Mouse (Mus musculus): ENCODE data around the gene Tshz2. TPM values are rescaled to one million over a fixed set of nuclear protein-coding genes. Genes with fewer than 3 reads are reported as not detected.

Gene Tshz2
- polyA plus RNA-seq, 1 experiment from 2014 or later, result 50.6 TPM

DNA sequence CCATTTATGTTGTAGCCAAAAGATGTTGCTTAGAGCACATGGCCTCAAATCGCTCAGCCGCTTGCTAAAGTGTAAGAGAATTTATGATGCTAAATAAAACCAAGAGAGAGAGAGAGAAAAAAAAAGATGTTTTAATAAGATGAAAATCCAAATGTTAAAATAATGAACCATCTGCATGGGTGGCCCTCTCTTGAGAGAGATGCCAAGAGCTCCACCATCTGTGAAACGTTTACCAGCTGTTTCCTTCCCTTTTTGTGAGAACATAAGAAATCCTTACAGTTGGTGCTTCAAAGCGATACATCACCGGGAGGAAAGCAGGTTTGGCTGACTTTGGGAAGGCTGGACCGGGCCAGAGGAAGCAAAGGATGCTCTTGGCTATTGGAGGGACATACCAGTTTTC lies 32.6 kb upstream of the Tshz2 start:
- Histone ChIP-seq H3K4me1 (replicated peaks) (peaks cover 22% of the 10 kb centered on the region; the same call in 1 of the 2 replicates), H3K9ac (no peak overlapping the region), H3K27me3 (no peaks in the 10 kb centered on the region), H3K36me3 (no peaks in the 10 kb centered on the region), H3K27ac (replicated peaks) (no peak overlapping the region), H3K4me3 (no peak overlapping the region), H3K4me2 (no peak overlapping the region), H3K9me3 (no peaks in the 10 kb centered on the region)
- ATAC-seq (ENCODE audit: low read depth), result no peak
- 59% methylated on average over 6 of the region's 6 CpGs for WGBS

DNA sequence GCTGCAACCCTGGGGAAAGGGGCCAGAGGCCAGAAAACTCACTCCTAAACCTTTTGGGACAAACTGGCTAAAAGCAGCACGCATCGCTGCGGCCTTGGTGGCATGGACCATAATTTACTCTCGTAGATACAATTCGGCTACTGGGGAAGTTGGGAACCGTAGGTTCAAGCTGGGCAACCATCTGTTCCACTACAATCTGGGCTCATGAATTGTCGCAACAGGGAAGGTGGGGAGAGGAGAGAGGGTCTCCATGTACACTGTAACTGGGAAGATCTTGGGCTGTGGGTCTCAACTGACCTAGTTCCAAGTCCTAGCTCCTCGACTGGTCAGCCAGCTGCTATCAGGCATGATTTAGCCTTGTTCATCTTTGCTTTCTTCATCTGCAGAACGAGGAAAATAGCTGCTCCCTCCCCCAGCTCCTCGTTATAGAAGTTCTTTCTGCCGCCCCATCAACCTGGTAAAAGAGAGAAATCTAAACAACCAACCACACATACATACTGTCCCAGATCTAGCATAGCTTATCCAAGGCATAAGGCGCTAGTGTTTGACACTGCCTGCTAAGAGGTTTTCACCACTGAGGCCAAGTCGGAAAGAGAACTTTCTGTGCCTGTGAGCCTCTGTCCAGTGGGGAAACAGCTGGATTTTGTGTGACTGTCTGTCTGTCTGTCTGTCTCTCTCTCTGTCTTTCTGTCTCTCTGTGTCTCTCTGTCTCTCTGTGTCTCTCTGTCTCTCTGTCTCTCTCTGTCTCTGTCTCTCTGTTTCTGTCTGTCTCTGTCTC lies 25.7 kb upstream of the Tshz2 start:
- Histone ChIP-seq H3K4me1 (replicated peaks) (peaks cover 27% of the 10 kb centered on the region), H3K9ac (no peak overlapping the region), H3K9me3 (no peaks in the 10 kb centered on the region), H3K4me2 (no peak overlapping the region), H3K27me3 (no peaks in the 10 kb centered on the region), H3K27ac (replicated peaks) (no peak overlapping the region), H3K4me3 (no peak overlapping the region), H3K36me3 (no peaks in the 10 kb centered on the region)
- 73% methylated on average over 13 of the region's 13 CpGs for whole genome bisulfite sequencing
- ATAC-seq (ENCODE audit: low read depth), result no peak

DNA sequence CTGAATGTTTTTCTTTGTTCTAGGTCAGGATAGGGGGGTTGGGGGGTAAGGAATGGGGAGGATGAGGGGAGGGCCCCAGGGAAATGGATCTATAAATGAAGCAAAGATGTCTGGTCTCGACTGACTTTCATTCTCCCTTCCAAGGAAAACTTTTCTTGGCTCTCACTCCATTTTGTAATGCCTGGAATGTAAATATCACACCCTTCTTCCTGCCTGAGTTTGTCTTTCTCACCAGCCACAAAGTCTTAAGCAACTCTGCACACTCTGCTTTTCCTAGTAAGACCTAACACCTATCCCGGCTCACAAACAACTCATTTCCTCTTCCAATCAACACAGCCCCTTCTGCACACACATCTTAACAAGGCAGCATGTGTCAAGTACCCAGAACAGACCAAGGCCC lies 25.0 kb upstream of the Tshz2 start:
- 54% methylated on average over 2 of the region's 2 CpGs for WGBS
- Histone ChIP-seq H3K9me3 (no peaks in the 10 kb centered on the region), H3K27ac (replicated peaks) (no peak overlapping the region), H3K36me3 (no peaks in the 10 kb centered on the region), H3K4me2 (no peak overlapping the region), H3K4me3 (no peak overlapping the region), H3K27me3 (no peaks in the 10 kb centered on the region), H3K4me1 (replicated peaks) (peaks cover 33% of the 10 kb centered on the region), H3K9ac (no peak overlapping the region)
- ATAC-seq (ENCODE audit: low read depth), result no peak

DNA sequence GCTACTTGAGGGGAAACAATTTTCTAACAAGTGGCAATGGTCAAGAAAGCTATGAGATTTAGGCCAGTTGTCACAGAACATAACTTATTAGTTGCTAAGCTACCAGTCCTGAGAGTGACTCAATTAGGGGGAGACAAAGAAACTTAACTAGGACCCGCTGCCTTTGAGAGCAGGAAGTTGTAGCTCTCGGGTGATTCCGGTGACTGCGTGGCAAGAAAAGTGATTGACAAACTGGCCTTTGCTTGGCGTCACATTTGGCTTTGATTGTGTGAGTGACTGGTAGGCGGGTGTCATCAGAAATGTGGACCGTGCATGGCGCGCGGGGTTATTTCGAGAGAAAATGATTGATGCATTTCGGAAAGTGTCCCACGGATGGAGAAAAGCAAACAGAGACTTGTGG lies 22.9 kb upstream of the Tshz2 start:
- Histone ChIP-seq H3K9me3 (no peaks in the 10 kb centered on the region), H3K4me3 (no peak overlapping the region), H3K27ac (replicated peaks) (peak overlapping the region; percentile 13; the same call in 1 of the 2 replicates), H3K9ac (no peak overlapping the region), H3K36me3 (no peaks in the 10 kb centered on the region), H3K27me3 (no peaks in the 10 kb centered on the region), H3K4me2 (0 out of 2 replicates have a peak overlapping the region, but pooled peaks have one; percentile 11), H3K4me1 (replicated peaks) (peaks cover 35% of the 10 kb centered on the region)
- ATAC-seq (ENCODE audit: low read depth), result no peak
- 41% methylated on average over 13 of the region's 13 CpGs for WGBS

DNA sequence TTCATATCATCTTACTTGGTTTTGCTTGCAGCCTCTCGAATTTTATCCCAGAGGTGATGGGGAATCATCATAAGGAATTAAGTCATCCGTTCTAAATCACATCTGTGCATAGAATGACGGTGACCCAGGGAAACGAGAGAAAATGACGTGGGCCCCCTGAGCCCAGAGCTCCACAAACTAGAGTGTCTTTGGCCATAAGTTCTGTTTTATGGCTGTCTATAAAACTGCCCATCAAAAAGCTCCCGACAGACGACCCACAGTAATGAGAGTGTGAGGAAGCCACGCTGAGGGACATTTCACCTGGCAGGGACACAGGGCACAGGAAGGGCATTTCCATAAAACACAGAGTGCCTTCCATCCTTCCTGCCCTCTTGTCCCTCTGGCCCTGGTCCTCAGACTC lies 21.9 kb upstream of the Tshz2 start:
- Histone ChIP-seq H3K4me3 (no peak overlapping the region), H3K36me3 (no peaks in the 10 kb centered on the region), H3K4me1 (replicated peaks) (peaks cover 35% of the 10 kb centered on the region), H3K9me3 (no peaks in the 10 kb centered on the region), H3K27me3 (no peaks in the 10 kb centered on the region), H3K4me2 (no peak overlapping the region), H3K9ac (no peak overlapping the region), H3K27ac (replicated peaks) (no peak overlapping the region)
- 29% methylated on average over 8 of the region's 8 CpGs for WGBS
- no peak for ATAC-seq (ENCODE audit: low read depth)

DNA sequence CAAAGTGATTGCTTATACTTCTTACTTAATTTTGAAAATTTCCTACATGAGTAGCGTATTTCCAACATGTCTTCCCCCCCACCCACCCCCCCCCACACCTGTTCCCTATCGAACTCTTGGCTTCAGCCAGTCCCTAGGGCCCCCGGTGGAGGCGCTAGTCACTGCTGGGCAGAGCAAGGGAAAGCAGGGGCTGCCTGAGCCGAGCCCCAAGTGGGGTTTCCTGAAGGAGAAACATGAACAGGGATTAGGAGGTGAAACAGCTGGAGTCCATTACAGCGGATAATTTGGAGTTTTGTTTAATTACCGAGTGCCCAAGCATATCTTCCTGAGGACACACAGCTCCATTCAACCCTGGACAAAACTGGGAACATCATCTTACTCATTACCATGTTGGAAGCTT lies 21.3 kb upstream of the Tshz2 start:
- 42% methylated on average over 7 of the region's 7 CpGs for WGBS
- Histone ChIP-seq H3K4me3 (no peak overlapping the region), H3K4me2 (no peak overlapping the region), H3K36me3 (no peaks in the 10 kb centered on the region), H3K27me3 (no peaks in the 10 kb centered on the region), H3K4me1 (replicated peaks) (peaks cover 35% of the 10 kb centered on the region), H3K27ac (replicated peaks) (no peak overlapping the region), H3K9ac (no peak overlapping the region), H3K9me3 (no peaks in the 10 kb centered on the region)
- peak; percentile 69; the same call in 1 of the 2 replicates for ATAC-seq (ENCODE audit: low read depth)

DNA sequence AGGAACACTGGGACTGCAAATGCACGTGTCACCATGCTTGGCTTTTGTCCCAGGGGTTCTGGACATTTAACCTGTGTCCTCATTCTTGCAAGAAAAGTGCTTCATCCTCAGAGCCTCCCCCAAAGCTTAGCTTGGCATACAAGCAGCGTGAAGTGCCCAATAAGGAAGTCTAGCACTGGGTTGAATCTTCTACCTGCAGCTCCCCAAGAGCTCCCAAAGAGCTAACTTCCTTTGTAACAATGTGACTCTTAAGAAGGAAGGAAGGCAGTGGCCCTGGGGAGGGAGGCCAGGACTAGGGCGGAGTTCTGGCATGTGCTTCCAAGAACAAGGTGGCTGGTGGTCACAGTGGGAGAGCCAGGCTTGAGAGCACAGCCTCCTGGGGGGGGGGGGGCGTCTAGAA lies 18.1 kb upstream of the Tshz2 start:
- 54% methylated on average over 4 of the region's 4 CpGs for WGBS
- Histone ChIP-seq H3K4me1 (replicated peaks) (peaks cover 33% of the 10 kb centered on the region), H3K27ac (replicated peaks) (no peak overlapping the region), H3K9ac (no peak overlapping the region), H3K36me3 (no peaks in the 10 kb centered on the region), H3K4me2 (no peak overlapping the region), H3K4me3 (no peak overlapping the region), H3K9me3 (no peaks in the 10 kb centered on the region), H3K27me3 (no peaks in the 10 kb centered on the region)
- ATAC-seq (ENCODE audit: low read depth), result no peak

DNA sequence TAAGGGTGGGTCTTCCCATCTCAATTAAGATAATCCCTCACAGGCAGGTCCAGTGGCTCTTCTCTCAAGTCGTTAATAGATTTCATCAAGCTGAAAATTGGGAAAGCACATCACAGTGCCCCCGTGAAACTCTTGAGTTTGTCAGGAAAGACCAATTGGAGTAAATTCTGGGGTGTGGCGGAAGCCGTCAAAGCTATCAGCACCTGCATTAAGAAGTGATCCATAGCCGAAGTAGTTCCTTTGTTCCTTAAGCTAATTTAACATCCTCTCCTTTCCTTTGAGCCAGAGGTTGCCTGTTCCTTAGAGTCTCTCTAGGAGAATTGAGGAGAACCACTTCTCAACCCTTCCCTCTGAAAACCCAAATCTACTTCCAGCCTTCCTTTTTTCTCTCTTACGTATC lies 16.8 kb upstream of the Tshz2 start:
- H3K9me3 ChIP-seq, result no peaks in the 10 kb centered on the region
- WGBS, result 78% methylated on average over 6 of the region's 6 CpGs
- H3K4me3 ChIP-seq, result no peak overlapping the region

DNA sequence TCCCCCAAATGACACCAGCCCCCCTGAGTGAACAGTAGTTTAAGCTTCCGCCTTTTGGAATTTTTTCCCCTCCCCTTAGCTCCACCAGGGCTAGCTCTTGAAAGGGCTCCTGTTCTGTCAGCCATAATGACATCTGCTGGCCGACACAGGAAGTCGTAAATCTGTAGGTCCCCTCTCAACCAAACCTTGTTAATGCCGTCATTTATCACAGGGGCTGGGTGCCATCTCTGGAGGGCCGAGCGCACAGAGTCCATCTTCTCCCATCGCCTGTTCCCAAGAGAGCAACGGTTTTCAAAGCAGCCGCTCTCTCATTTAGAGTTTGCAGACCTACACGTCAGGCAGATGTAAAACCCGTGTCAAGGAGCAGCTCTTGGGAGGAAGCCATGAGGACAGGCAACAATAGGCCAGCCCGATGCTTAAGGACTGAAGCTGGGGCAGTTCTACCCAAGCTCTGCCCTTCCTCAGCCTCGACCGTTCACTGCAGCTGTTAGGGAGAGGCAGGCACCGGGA lies 11.6 kb upstream of the Tshz2 start:
- WGBS, result 2% methylated on average over 15 of the region's 15 CpGs
- ATAC-seq (ENCODE audit: low read depth), result peak; percentile 87
- Histone ChIP-seq H3K27ac (replicated peaks) (peak overlapping the region; percentile 64), H3K4me3 (peak overlapping the region; percentile 24), H3K4me2 (peak overlapping the region; percentile 56), H3K27me3 (no peaks in the 10 kb centered on the region), H3K4me1 (replicated peaks) (peaks cover 21% of the 10 kb centered on the region), H3K9ac (peak overlapping the region; percentile 58), H3K9me3 (no peaks in the 10 kb centered on the region), H3K36me3 (no peaks in the 10 kb centered on the region)

More for the DNA sequence above, 16.8 kb upstream of the Tshz2 start:
- Histone ChIP-seq H3K4me1 (replicated peaks) (peaks cover 28% of the 10 kb centered on the region), H3K27ac (replicated peaks) (no peak overlapping the region), H3K9ac (no peak overlapping the region), H3K4me2 (no peak overlapping the region), H3K36me3 (no peaks in the 10 kb centered on the region), H3K27me3 (no peaks in the 10 kb centered on the region)
- no peak for ATAC-seq (ENCODE audit: low read depth)

DNA sequence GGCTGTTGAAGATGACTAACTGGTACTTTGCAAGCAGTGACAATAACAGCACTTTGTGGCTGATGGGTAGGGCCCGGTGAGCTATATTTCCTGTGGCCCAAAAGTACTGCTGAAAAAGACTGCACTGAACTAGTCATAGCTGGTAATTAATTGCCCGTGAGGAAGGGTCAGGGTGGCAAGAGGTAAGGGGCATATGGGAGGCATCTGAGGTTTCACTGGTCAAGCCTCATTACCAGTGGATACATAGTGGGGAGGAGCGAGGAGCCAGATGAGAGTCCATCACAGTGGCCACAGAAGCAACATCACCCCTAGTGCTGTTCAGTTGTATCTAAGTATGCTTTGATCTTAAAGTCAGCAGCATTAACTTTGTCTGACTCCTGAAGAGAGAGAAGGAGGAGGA lies 2.7 kb upstream of the Tshz2 start:
- ATAC-seq (ENCODE audit: low read depth), result no peak
- no peaks in the 10 kb centered on the region for H3K27me3 ChIP-seq
- peaks cover 20% of the 10 kb centered on the region for H3K4me1 ChIP-seq (replicated peaks)
- no peaks in the 10 kb centered on the region for H3K36me3 ChIP-seq
- no peak overlapping the region for H3K4me2 ChIP-seq
- no peak overlapping the region for H3K9ac ChIP-seq
- H3K27ac ChIP-seq (replicated peaks), result no peak overlapping the region
- WGBS, result 78% methylated on average over 3 of the region's 3 CpGs
- no peaks in the 10 kb centered on the region for H3K9me3 ChIP-seq
- no peak overlapping the region for H3K4me3 ChIP-seq

DNA sequence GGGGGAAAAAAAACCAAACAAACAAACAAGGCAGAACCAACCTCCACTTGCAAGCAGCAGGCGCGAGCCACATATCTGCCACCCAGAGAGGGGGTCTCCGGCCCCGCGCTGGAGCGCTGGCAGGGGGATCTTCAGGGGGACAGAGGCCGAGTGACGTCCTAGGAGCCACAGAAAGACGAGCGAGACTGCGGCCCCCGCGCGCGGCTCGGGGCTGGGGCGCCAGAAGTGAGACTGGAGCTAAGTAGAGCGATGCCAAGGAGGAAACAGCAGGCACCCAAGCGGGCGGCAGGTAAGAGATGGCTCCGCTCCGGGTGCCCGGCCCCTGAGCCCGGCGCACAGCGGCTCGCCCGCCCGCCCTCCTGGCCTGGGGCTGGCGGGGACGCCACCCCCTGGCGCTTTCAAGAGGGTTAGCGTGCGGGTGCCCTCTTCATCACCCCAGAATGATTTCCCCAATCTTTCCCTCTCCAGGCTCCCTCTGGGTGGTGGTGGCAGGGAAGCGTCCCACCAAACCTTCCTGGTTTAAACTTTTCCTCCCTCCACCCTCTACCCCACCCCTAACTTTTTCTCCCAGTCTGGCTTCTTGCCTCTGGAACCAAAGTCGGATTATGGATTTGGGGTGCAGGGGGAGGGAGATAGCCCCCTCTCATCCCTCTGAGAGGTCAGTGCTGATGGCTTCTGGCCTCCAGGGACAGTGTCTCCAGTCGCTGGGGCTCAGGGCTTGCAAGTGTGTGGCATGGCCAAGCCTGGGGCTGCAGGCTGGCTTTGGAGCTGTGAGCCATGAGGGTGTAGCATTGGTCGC lies 877 bp downstream of the Tshz2 start:
- peaks cover 53% of the 10 kb centered on the region for H3K4me1 ChIP-seq (replicated peaks)
- peak overlapping the region; percentile 81 for H3K4me3 ChIP-seq
- peak overlapping the region; percentile 98 for H3K9ac ChIP-seq
- H3K4me2 ChIP-seq, result peak overlapping the region; percentile 75
- H3K36me3 ChIP-seq, result no peaks in the 10 kb centered on the region
- H3K27ac ChIP-seq (replicated peaks), result peak overlapping the region; percentile 94
- under 1% methylated on average over 38 of the region's 38 CpGs for WGBS
- H3K9me3 ChIP-seq, result no peaks in the 10 kb centered on the region
- ATAC-seq (ENCODE audit: low read depth), result peak; percentile 49
- H3K27me3 ChIP-seq, result no peaks in the 10 kb centered on the region

DNA sequence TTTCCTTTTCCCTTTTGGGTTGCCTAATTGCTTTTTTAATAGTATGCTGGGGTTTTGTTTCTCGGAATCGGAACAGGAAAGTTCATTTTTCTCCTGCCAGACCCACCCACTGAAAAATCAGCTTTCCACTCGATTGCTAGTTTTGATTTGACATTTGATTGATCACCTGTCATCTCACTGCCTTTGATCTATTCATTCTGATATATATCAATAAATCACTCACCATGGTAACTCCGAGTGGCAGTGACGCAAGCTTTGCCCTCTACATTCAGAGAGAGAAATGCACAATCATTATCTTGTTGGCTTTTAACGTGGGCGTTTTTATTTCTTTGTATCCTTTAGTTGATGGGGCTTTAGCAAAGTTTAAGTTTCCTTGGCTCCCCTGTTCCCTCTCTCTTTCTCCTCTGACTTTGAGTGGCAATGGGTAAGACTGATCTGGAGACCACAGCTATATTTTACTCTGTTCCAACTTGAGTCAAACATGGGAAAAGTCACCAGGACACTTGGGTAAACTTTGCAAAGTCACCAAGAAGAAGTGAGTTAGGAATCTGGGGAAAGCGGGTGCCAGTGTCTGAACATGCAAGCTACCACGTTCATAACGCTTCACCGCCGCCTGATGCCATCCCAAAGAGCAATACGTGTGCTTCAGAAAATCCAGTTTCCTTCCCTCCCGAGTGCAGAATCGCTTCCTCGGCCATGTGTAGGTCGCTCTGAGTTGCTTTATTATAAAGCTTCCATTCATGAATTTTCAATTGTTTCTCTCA lies 2.0 kb downstream of the Tshz2 start:
- Histone ChIP-seq H3K27me3 (no peaks in the 10 kb centered on the region), H3K27ac (replicated peaks) (peak overlapping the region; percentile 94), H3K4me2 (peak overlapping the region; percentile 75), H3K4me1 (replicated peaks) (peaks cover 58% of the 10 kb centered on the region), H3K36me3 (no peaks in the 10 kb centered on the region), H3K9me3 (no peaks in the 10 kb centered on the region), H3K9ac (peak overlapping the region; percentile 98), H3K4me3 (peak overlapping the region; percentile 81)
- no peak for ATAC-seq (ENCODE audit: low read depth)
- 16% methylated on average over 17 of the region's 17 CpGs for WGBS

Measured in neural tube, embryonic 13.5 days (tissue).